Mouse (Mus musculus): ENCODE results near the gene Olfr222.
"Not testable (repeated sequence)": the region's sequence is repeated elsewhere in the genome, so short reads cannot be mapped to it uniquely, and the experiment has no call there.

GRCm38 (mm10) chr11:59616986-59617385 is 41.0 kb upstream of the Olfr222 start:
- TF ChIP-seq TAL1 (conservative IDR thresholded peaks at IDR 0.05; ENCODE audit: low read depth, low read length); POLR2AphosphoS5 (IDR thresholded peaks at IDR 0.05; ENCODE audit: insufficient replicate concordance, low read depth, low read length); CTCF (IDR thresholded peaks at IDR 0.05; ENCODE audit: low read depth, low read length): not testable (repeated sequence)

All from G1E (cell line).